Mouse (Mus musculus) erythroblast, embryonic 14.5 days (primary cell): ENCODE data around the gene Atp6v0a4.

Experiments
- GATA1 ChIP-seq: IDR thresholded peaks from 2 replicates; pipeline ENCODE4 v1.6.1; 2012; ENCODE audit warnings: low read length, inconsistent platforms, mixed read lengths
- TAL1 ChIP-seq: IDR thresholded peaks from 3 replicates; pipeline ENCODE4 v1.6.1; 2012; ENCODE audit warnings: low read length, inconsistent platforms, mixed read lengths

DNA sequence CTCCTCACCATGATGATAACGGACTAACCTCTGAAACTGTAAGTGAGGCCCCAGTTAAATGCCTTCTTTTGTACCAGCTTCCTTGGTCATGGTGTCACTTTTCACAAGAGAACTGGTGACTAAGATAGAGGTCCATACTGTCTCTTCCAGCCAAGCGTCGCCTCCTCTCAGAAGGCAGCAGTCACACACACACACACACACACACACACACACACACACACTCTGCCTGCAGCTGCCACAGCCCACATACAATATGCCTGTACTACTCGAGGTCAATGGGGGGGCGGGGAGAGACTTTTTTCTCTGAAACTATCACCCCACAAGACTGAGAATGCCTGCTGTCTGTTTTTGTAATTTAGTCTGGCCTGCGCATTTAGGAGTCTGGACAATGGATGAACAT is 40.3 kb upstream of the Atp6v0a4 start:
- TF ChIP-seq GATA1 (no peak), TAL1 (no peak)
